Mouse (Mus musculus): ENCODE measurements around the gene Gdnf. TPM values are rescaled to one million over a fixed set of nuclear protein-coding genes. Genes with fewer than 3 reads are reported as not detected.
A peak's percentile ranks its signal among the peaks of the same experiment; 100 is the strongest.

Gene Gdnf
- total RNA-seq (2021): under 1 TPM; 0.20 TPM
- long read RNA-seq: 0 reads

GRCm38 (mm10) chr15:7810556-7811252, at the start of gene Gdnf:
Gene Gdnf, plus strand, starts transcription at chr15:7810846.
- no peak for DNase-seq (ENCODE audit: low spot score in 2 of 2)

DNA sequence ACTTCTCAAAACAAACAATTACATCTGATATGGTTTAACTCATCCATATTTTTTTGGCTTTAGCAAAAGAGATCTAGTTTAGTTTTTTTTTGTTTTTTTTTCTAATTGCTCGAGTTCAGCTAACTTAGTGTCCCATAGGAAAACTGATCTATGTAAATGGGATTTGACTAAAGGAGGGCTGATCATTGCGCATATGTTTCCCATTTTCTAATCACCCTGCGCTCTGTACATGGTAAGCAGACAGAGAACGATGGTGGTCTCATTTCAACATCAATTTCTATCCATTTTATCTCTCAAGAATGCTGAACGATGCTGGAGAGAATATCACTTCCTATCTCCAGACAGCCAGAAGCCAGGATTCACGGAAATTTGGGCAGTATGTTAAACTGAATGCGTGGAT, 43.5 kb upstream of the Gdnf start:
- no peak for DNase-seq (ENCODE audit: low spot score in 2 of 2)

GRCm38 (mm10) chr15:7772983-7773382, 37.7 kb upstream of the Gdnf start:
- no peak for DNase-seq (ENCODE audit: low spot score in 2 of 2)

GRCm38 (mm10) chr15:7781517-7781916, 29.1 kb upstream of the Gdnf start:
- DNase-seq (ENCODE audit: low spot score in 2 of 2): no peak

GRCm38 (mm10) chr15:7809841-7810391, 730 bp upstream of the Gdnf start:
- DNase-seq (ENCODE audit: low spot score in 2 of 2): no peak

GRCm38 (mm10) chr15:7811253-7811625, 593 bp downstream of the Gdnf start:
- no peak for DNase-seq (ENCODE audit: low spot score in 2 of 2)

DNA sequence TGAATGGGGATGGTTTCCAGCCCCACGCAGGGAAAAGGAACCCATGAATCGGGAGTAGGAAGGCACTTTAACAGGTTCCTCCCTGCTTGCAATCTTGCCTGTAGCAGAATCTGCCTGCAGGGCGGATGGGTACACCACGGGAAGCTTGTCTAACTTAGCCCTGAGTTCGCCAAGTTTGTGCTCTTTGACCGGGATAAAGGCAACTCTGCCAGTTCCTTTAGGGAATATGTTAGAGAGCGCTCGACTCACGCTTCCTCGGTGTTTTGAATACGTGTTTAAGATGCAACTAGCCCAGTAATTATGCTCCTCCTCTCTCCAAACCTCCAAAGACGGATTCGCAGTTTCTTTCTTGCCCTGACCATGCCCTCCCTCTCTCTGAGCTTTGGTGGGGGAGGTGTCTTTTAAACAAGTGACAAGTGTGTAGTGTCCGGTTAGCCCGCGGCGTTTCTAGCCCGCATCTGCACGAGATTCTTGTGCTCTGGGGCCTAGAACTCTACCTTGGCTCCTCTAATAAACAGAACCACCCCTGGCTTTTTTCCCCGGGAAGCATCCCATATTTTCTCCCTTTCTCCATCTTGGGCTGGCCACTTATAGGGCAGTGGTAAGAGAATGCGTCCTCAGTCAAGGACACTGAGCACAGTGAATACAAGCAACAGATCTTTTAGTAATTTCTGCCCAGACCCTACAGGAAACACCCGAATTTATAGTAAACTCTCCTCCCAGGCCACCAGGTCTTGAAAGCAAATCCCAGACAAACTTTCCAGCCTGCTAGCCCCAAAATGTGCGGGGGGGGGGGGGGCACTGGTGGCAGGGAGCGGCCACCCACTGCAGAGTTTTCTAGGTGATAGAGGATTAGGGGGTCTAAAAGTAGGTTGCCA, 1.4 kb downstream of the Gdnf start:
- DNase-seq (ENCODE audit: low spot score in 2 of 2): no peak

DNA sequence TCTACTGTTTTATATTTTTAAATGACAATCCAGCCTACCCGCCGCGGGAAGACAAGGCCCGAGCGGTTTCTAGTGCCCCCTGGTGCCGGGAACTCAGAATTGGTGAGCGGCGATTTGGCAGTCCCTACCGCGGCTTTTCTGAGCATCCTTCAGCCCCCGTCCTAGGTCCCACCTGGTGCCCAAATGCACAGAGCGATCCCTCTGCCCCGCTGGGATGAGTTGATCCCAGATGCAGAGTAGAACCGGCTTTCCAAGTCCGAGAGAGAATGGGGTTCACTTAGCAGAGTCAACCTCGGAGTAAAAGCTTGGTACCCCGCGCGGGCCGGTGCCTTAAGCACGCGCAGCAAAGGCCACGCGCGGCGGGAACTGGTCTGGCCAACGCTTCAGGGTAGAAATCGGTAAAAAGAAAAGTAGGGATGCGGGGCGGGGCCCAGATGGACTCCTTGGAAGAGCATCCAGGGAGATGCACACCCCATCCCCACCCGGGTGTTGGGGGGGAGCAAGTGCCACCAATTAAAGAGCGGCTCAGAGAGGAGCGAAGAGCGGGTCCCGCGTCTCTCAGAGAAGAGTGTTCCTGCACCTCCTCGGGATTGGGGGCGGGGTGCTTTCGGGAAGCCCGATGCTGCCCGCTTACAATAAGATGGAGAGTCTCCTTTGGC, 2.4 kb downstream of the Gdnf start:
- DNase-seq (ENCODE audit: low spot score in 2 of 2): peak; percentile 72 to 88

DNA sequence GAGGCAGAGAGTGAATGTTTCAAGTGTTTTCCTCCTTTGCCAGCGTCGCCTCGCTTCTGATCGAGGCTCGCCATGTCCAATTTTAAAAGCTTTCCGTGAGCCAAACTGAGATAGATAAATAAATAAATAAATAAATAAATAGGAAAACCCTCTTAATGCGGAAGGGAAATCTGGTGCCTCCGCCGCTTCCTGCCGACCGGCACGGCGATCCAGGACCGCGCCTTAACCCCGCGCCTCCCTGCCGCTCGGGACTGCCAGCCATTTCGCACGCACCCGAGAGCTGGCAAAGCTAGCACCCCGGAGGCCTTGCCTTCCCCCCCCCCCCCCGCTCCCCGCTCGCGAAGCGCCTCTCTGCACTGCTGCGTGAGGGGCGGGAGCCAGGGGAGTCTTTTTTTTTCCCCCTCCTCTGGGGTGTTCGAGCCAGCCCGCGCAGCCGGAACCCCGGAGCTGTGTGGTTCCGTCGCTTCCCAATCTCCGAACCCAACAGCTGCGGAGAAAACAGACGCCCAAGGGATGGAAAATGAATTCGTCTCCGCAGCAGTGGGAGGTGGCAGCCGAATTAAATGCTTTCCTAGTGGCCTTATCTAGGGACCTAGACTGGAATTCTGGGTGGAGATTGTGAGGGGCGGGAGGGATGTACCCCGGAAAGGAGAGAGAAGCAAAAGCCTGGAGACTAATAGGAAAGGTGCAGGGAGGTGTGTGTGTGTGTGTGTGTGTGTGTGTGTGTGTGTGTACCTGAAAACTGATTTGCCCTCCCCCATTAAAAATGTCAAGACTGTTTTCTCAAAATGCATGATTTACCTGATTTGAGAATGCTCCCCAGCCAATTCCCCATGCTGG, 3.1 kb downstream of the Gdnf start:
- DNase-seq (ENCODE audit: low spot score in 2 of 2): peak in 1 of 2 experiments; percentile 19

DNA sequence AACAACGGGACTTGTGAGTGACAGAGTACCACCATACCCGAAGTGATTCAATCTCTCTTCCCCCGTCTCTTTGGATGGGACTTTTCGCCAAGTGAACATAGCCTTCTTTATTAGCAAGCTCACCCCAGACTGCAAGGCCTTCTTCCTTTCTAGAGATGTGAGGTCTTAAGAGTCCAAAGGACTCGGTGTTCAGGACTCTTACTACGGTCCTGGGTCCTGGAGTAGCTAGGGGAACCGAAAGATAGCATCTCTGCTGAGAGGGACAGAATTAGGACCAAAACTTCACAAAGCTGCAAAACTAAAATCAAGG, 3.7 kb downstream of the Gdnf start:
- DNase-seq (ENCODE audit: low spot score in 2 of 2): no peak

GRCm38 (mm10) chr15:7814917-7815316, 4.3 kb downstream of the Gdnf start:
- no peak for DNase-seq (ENCODE audit: low spot score in 2 of 2)

- no peak for DNase-seq (ENCODE audit: low spot score in 2 of 2)
Observed at GRCm38 (mm10) chr15:7815521-7815944, 4.9 kb downstream of the Gdnf start.

DNA sequence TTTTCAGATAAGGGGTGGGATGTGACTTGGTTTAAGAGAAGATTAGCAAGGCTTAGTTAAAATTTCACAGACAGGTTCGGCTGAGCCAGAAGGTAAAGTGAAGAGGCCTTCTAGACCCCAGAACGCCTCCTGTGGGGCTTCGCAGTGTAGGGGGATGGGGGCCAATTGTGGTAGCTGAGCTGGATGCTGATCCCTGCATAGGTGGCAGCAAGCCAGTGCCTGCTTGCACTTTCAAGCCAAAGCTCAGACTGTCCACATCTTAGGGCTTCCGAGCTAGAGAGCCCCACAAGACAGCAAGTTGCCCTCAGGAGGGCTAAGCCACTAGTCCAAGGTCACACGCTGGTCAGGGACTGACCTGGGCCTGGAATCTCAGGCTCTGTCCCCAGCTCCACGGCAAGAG, 13.2 kb downstream of the Gdnf start:
- no peak for DNase-seq (ENCODE audit: low spot score in 2 of 2)

DNA sequence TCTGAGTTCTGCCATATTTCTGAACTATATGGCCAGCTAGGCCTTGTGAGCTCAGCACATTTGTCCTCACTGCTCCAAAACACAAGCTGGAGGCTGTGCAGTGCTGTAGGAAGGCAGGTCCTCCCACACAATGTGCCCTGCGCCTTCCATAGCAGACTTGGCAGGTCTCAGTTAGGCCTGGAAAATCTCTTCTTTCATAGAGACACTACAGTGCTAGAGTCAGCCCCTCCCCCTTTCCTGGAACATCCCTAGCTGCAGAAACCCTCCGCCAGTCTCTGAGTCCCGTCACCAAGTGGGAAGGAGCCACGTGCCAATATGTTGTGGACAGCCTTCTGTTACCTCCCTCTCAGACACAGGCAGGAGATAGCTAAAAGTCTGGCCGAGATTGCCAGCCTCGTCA, 14.9 kb downstream of the Gdnf start:
- peak in 1 of 2 experiments; percentile 9 for DNase-seq (ENCODE audit: low spot score in 2 of 2)

DNA sequence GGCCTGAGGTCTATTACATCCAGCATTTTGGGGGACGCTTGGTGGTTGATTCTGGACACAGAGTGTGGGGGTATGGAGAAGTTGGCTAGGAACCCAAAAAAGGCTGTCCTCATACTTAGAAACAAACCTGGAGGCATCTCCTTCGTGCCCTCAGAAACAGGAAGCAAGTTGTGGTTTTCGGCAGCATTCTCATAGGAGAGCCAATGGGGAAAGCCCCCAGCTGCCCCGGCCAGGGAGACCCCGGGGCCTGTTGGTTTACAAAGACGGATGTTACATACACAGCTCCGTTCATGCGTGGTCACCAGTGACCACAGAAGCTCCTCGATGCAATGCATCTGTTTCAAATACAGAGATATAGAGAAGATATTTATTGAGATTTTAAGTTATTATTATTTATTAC, 24.8 kb downstream of the Gdnf start:
- DNase-seq (ENCODE audit: low spot score in 2 of 2): no peak

DNA sequence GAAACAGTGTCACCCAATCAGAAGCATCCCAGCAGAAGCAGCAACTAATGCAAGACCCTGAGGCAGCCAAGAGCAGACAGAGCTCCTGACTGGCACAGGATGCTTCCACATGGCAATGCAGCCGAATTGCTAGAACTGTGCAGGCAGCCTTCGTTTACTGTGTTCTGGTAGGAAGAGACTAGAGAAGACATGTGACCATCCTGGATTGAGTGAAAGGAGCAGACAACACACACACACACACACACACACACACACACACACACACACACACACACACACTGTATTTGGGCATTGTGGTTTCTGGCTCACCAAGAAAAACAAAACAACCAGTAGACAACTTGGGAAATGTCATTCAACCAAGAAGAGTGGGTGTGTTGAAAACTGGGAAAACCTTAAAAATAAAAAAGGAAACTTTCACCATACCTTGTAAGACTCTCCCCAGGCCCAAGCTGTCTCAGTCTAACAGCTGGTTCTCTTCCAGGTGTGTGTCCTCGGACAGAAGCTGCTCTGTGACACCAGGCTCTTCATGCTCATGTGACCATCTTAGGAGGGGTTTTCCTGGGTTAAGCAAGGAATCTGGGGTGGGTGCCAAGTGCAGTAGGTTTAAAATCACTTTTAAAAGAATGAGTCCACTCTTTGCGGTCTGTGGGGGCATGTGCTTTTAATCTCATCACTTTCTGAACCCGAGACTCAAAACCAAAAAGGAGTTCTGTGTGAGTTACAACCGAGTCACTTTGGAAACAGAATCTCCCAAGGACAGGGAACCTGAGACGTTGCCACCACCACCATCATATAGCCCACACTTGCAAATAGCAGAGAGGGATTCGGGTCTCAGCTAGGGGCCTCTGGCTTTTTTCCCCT, 27.6 kb downstream of the Gdnf start:
- no peak for DNase-seq (ENCODE audit: low spot score in 2 of 2)

DNA sequence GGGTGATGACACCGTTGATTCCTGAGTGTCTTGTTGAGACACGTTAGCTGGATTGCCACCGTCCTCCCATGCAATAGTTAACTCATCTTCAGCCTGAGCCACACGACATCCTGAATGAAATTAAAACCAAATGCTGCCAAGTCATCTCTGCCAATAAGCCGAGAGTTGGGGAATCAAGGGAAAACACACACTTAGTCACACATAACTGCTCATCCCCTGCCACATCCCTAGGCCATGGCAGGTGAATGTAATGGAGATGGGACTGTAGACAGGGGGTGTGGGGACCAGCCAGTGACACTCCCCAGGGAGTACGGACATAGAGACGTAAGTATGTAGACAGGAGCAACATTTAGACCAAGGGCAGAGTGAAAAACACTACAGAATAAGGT, 28.3 kb downstream of the Gdnf start:
- DNase-seq (ENCODE audit: low spot score in 2 of 2): no peak

DNA sequence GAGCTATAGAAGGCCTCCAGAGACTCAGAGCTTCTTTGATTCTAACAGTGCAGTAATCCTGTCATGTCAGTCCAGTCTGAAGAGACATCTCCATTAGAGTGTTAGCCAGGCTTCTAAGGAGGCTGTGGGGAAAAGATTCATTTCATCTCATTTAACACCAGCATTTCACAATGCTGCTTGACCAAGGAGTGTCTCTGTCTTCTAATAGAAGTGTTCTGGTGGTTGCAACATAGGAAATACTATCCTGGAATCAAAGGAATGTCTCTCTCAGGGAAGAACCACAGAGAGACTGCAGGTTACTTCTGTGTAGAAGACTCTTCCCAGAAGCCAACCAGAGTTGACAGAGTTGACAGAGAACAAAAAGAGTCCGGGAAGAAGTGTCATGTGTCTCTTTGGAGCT, 31.0 kb downstream of the Gdnf start:
- no peak for DNase-seq (ENCODE audit: low spot score in 2 of 2)

DNA sequence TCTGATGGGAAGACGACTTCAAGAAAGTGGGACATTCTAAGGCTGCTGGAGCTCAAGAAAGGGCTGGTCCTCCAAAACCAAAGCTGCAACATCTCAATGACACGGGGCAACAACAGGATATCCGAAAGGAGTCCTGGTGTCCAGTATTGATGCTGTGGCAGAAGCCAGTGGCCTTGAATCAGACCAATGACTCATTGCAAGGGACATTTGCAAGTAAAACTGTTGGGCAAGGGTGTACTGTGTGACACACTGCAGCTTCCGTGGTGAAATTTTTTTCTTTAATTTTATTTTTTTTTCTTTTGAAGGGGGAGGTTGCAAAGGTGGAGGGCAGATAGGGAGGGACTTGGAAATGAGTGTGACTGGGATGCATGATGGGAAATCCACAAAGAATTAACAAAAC, 31.8 kb downstream of the Gdnf start:
- DNase-seq (ENCODE audit: low spot score in 2 of 2): no peak

DNA sequence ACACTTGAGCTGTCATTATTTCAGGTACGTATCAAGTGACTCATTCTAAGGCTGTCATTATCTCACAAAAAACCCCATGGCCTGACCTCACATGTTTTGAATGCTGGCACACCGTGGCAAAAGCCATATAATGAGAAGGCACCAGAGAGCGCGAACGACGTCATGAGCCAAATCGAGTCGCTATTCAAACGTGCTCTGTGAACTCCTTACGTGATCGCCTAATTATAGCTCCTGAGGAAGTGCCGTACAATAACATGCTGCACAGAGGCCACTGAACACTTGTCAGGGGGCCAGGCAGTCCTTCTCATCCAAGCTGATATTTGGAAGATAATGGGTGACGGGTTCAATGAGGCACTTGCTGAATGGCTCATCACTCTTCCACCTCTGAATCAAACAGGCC, 46.8 kb downstream of the Gdnf start:
- no peak for DNase-seq (ENCODE audit: low spot score in 2 of 2)

Measured in layer of hippocampus, adult 18-20 months (tissue).